Mouse (Mus musculus) myocyte (in vitro differentiated cells): ENCODE measurements around the gene Dzip1.

Source experiments
- CEBPB ChIP-seq: IDR thresholded peaks from 2 replicates; pipeline ENCODE4 v1.6.1; 2011; ENCODE audit warnings: mild to moderate bottlenecking, moderate library complexity; ENCODE audit not compliant: poor library complexity, insufficient read depth, severe bottlenecking
- MAX ChIP-seq: IDR thresholded peaks from one replicate; pipeline ENCODE4 v1.6.1; 2011; ENCODE audit warnings: low read depth, mild to moderate bottlenecking, control low read depth
- MYOD1 ChIP-seq, 3 experiments: IDR thresholded peaks; one replicate each; pipeline ENCODE4 v1.6.1; 2011; ENCODE audit warnings: control low read depth in 2 of 3, low read depth in 2 of 3, mild to moderate bottlenecking in 2 of 3, moderate library complexity in 1 of 3; ENCODE audit not compliant: insufficient read length in 2 of 3, control insufficient read depth in 1 of 3
- MYOG ChIP-seq, 3 experiments: IDR thresholded peaks; one replicate each; pipeline ENCODE4 v1.6.1; 2011; ENCODE audit warnings: control low read depth in 2 of 3, low read depth in 2 of 3, mild to moderate bottlenecking in 2 of 3; ENCODE audit not compliant: insufficient read length in 2 of 3, control insufficient read depth in 1 of 3, insufficient read depth in 1 of 3
- POLR2A ChIP-seq: IDR thresholded peaks from one replicate; pipeline ENCODE4 v1.6.1; 2011; ENCODE audit warnings: low read depth, mild to moderate bottlenecking, control low read depth, moderate library complexity; ENCODE audit not compliant: insufficient read length
- POLR2AphosphoS2 ChIP-seq: IDR thresholded peaks from one replicate; pipeline ENCODE4 v1.6.1; 2011; ENCODE audit warnings: low read depth, control low read depth; ENCODE audit not compliant: insufficient read length
- SRF ChIP-seq: IDR thresholded peaks from one replicate; pipeline ENCODE4 v1.6.1; 2011; ENCODE audit warnings: low read depth; ENCODE audit not compliant: control insufficient read depth, insufficient read length
- TCF12 ChIP-seq: IDR thresholded peaks from one replicate; pipeline ENCODE4 v1.6.1; 2011; ENCODE audit warnings: mild to moderate bottlenecking, control low read depth; ENCODE audit not compliant: poor library complexity, insufficient read depth, severe bottlenecking
- TCF3 ChIP-seq: IDR thresholded peaks from one replicate; pipeline ENCODE4 v1.6.1; 2011; ENCODE audit warnings: low read depth, control low read depth; ENCODE audit not compliant: insufficient read length
- USF1 ChIP-seq: IDR thresholded peaks from one replicate; pipeline ENCODE4 v1.6.1; 2011; ENCODE audit warnings: low read depth, mild to moderate bottlenecking, control low read depth, moderate library complexity

DNA sequence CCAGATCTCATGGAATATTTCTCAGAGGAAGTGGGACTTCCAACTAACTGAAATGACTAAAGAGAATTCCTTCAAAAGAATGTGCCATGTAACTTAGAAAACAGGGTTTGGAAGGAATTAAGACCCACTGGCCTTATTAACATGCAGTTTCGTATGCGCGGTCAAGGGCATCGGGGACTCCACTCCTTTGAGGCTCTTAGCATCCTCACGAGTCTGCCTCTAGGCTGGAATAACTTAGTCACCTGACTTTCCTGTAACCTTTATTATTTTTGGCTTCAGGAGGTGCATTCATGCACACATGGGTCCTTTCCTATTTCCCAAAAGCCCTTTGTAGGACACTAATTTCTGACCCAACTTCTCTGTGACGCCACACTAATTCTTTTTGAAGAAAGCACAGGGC, 92.0 kb downstream of the Dzip1 start:
- no peak for TF ChIP-seq POLR2A
- TF ChIP-seq POLR2AphosphoS2, result no peak
- TF ChIP-seq TCF3, result no peak
- no peak for TF ChIP-seq USF1
- TF ChIP-seq MAX, result no peak
- TF ChIP-seq SRF, result no peak
- no peak for TF ChIP-seq MYOG (IDR thresholded peaks at IDR 0.05; ENCODE audit: control insufficient read depth in 1 of 3, insufficient read depth in 1 of 3, insufficient read length in 2 of 3, low read depth in 2 of 3)
- TF ChIP-seq MYOD1 (IDR thresholded peaks at IDR 0.05; ENCODE audit: control insufficient read depth in 1 of 3, insufficient read length in 2 of 3, low read depth in 2 of 3), result no peak
- no peak for TF ChIP-seq CEBPB
- no peak for TF ChIP-seq TCF12
